Mouse (Mus musculus) forebrain, embryonic 13.5 days (tissue): ENCODE data around the gene Gm20388. TPM values are rescaled to one million over a fixed set of nuclear protein-coding genes. Genes with fewer than 3 reads are reported as not detected.

ENCODE experiments used
- ATAC-seq: fragments of 200-750 bp; cut with Nextera tagmentation; 2 replicates; pipeline ENCODE4 v1.8.0; 2017
- H3K27ac ChIP-seq: fragments of 300-500 bp; sonication (generic); 2 replicates; pipeline ENCODE4 v1.5.1; 2015; ENCODE audit warnings: inconsistent platforms, mild to moderate bottlenecking, moderate library complexity
- H3K27me3 ChIP-seq: fragments of 300-500 bp; sonication (generic); 2 replicates; pipeline ENCODE4 v1.6.1; 2015; ENCODE audit warnings: mild to moderate bottlenecking, inconsistent platforms
- H3K36me3 ChIP-seq: fragments of 300-500 bp; sonication (generic); 2 replicates; pipeline ENCODE4 v1.6.1; 2015; ENCODE audit warnings: mild to moderate bottlenecking, inconsistent platforms; ENCODE audit not compliant: poor library complexity, severe bottlenecking
- H3K4me1 ChIP-seq: fragments of 300-500 bp; sonication (generic); 2 replicates; pipeline ENCODE4 v1.6.1; 2015; ENCODE audit warnings: inconsistent platforms
- H3K4me2 ChIP-seq: fragments of 300-500 bp; sonication (generic); 2 replicates; pipeline ENCODE4 v1.6.1; 2015; ENCODE audit warnings: inconsistent platforms, mild to moderate bottlenecking, moderate library complexity
- H3K4me3 ChIP-seq: fragments of 300-500 bp; sonication (generic); 2 replicates; pipeline ENCODE4 v1.5.1; 2015; ENCODE audit warnings: mild to moderate bottlenecking, inconsistent platforms
- H3K9ac ChIP-seq: fragments of 300-500 bp; sonication (generic); 2 replicates; pipeline ENCODE4 v1.6.1; 2015; ENCODE audit warnings: mild to moderate bottlenecking, inconsistent platforms
- H3K9me3 ChIP-seq: fragments of 300-500 bp; sonication (generic); replicated peaks from 2 replicates; pipeline ENCODE4 v1.6.1; 2016; ENCODE audit warnings: inconsistent platforms
- WGBS: fragments of 180-500 bp; shearing (Covaris S2); methylation state at CpG from one replicate; pipeline ENCODE4 v1.1.7; 2015; 5-methylcytosine and 5-hydroxymethylcytosine counted together
- polyA plus RNA-seq: library from polyadenylated mRNA; unstranded; fragments of >200 nt; fragmentation: Nextera tagmentation; extraction: Ambion mirVana; gene quantifications from 2 replicates; pipeline ENCODE4 v1.2.1, GENCODE M21; 2015

The Gm20388 gene
- polyA plus RNA-seq, 1 experiment from 2014 or later: 5.6 TPM

DNA sequence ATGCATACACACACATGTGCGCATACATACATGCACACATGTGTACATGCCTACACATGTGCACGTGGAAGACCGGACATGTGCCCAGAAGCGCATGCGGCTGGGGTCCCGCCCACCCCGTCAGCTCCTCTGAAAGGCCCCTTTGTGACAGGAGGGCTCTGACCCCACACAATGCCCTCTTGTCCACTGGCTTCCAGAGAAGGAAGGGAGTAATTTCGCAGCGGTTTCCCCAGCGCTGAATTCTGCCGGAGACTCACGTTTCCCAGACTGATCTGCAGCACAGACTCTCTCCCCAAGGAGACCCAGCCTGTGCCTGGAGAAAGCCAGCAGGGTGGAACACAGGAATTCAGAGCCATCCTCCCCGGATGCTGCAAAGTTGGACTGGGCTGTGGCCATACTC, 1153.0 kb downstream of the Gm20388 start:
- Histone ChIP-seq H3K36me3 (no peaks in the 10 kb centered on the region), H3K27me3 (peaks cover 21% of the 10 kb centered on the region), H3K4me3 (no peak overlapping the region), H3K27ac (no peak overlapping the region), H3K9me3 (no peaks in the 10 kb centered on the region), H3K4me1 (peaks cover 5% of the 10 kb centered on the region; the same call in 1 of the 2 replicates), H3K9ac (no peak overlapping the region), H3K4me2 (0 out of 2 replicates have a peak overlapping the region, but pooled peaks have one; percentile 1)
- WGBS: 21% methylated on average over 13 of the region's 13 CpGs
- no peak for ATAC-seq

DNA sequence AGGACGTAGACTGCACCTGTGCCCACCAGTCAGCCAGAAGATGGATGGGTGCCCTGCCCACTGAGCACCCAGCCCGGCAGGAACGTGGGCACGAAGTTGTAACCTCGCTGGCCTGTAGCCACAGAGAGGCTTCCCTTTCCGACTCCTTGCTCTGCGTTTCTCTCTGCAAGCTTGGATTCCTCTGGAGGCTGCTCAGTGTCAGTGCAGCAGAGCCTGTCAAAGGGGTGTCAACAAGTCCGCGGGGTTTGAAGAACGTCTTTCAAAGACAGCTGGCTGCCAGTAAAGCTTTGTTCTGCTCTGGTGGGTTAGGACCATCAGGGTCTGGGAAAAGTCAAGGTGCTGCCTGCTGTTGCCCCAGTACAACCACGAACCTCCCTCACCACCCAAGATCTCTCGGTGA, 1160.8 kb downstream of the Gm20388 start:
- H3K4me2 ChIP-seq: no peak overlapping the region
- no peak for ATAC-seq
- peaks cover 88% of the 10 kb centered on the region for H3K27me3 ChIP-seq
- H3K36me3 ChIP-seq: no peaks in the 10 kb centered on the region
- no peak overlapping the region for H3K27ac ChIP-seq
- H3K9ac ChIP-seq: no peak overlapping the region
- H3K9me3 ChIP-seq: no peaks in the 10 kb centered on the region
- 1% methylated on average over 12 of the region's 12 CpGs for WGBS
- H3K4me1 ChIP-seq: peaks cover 4% of the 10 kb centered on the region; the same call in 1 of the 2 replicates
- no peak overlapping the region for H3K4me3 ChIP-seq

DNA sequence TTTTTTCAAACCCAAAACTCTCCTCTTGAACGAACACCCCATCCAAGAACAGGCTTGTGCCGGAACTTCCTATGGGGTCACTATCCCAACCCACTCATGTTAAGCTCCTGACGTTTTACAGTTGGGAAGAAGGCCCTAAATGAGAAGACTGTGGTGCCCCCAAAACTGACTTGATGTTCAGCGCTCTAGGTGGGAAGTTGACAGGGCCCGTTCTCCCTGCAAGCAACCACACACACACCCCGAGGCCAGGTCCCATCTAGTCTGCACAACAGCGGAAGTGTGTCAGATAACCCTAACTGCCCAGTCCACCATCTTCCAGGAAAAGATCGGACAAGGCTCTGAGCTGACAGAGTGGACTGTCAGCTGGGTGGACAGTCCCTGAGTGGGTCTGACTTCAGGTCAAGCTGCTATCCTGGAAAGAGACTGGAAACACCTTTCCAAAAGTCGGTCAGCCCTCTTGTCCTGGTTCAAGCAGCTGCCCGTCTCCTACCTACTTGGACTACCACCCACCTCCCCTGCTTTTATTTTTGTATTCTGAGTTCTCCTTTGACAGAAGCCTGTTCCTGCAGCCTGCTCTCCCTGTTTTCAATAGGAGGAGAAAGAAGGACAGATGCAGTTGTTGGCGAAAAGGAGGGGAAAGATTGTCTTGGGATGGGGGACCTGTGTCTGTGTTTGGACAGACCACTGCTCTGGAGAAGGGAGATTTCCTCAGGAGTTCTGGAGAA, 1161.9 kb downstream of the Gm20388 start:
- 9% methylated on average over 11 of the region's 11 CpGs for WGBS
- no peaks in the 10 kb centered on the region for H3K36me3 ChIP-seq
- H3K9me3 ChIP-seq: no peaks in the 10 kb centered on the region
- no peak overlapping the region for H3K9ac ChIP-seq
- peaks cover 97% of the 10 kb centered on the region for H3K27me3 ChIP-seq
- H3K4me1 ChIP-seq: peaks cover 4% of the 10 kb centered on the region; the same call in 1 of the 2 replicates
- H3K4me3 ChIP-seq: no peak overlapping the region
- H3K27ac ChIP-seq: no peak overlapping the region
- no peak overlapping the region for H3K4me2 ChIP-seq
- no peak for ATAC-seq

DNA sequence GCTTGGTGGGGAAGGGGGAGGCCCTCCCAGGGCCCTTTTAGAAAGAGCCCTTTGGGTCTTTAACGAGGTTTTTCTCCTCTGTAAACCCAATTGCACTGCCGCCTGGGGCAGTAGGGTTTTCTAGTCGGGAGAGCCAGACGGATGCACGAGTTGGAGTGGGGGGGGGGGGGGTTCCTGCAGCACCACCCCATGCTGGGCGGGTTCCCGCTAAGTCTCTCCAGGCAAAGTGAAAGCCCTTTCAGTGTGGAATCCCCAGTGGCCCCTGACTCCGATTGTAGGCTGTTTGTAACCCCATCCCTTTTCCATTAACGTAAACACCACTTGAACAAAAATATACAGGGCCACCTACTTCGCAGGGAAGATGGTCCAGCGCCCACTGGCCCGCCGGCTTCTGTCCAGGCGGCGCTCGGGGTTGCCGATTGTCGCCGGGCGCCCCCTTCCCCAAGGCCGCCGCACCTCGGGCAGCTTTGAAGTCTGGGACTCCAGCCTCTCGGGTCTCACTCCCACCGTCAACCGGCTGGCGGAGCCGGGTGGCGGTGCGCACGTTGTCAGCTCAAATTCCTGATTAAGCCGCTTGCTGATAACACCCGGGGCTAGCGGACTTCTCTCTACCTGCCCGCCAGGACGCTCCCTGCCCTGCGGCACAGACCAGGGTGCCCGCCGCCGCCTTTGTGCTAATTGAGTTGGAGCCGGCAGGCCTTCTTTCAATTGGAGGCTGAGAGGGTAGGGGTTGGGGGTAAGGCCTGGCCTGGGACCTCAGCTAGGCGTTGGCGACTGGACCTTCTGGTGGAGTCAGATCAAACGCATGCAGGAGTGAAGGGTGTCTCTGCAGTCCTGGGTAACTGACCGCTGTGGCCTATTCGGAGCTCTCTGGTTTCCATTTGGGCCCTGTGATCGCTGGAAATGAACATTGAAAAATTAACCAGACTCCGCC, 1162.8 kb downstream of the Gm20388 start:
- H3K9me3 ChIP-seq: no peaks in the 10 kb centered on the region
- peaks cover 100% of the 10 kb centered on the region for H3K27me3 ChIP-seq
- H3K4me2 ChIP-seq: 0 out of 2 replicates have a peak overlapping the region, but pooled peaks have one; percentile 12
- H3K9ac ChIP-seq: no peak overlapping the region
- H3K27ac ChIP-seq: no peak overlapping the region
- H3K4me3 ChIP-seq: no peak overlapping the region
- 1% methylated on average over 45 of the region's 48 CpGs for WGBS
- ATAC-seq: no peak
- H3K4me1 ChIP-seq: peaks cover 4% of the 10 kb centered on the region; the same call in 1 of the 2 replicates
- no peaks in the 10 kb centered on the region for H3K36me3 ChIP-seq

DNA sequence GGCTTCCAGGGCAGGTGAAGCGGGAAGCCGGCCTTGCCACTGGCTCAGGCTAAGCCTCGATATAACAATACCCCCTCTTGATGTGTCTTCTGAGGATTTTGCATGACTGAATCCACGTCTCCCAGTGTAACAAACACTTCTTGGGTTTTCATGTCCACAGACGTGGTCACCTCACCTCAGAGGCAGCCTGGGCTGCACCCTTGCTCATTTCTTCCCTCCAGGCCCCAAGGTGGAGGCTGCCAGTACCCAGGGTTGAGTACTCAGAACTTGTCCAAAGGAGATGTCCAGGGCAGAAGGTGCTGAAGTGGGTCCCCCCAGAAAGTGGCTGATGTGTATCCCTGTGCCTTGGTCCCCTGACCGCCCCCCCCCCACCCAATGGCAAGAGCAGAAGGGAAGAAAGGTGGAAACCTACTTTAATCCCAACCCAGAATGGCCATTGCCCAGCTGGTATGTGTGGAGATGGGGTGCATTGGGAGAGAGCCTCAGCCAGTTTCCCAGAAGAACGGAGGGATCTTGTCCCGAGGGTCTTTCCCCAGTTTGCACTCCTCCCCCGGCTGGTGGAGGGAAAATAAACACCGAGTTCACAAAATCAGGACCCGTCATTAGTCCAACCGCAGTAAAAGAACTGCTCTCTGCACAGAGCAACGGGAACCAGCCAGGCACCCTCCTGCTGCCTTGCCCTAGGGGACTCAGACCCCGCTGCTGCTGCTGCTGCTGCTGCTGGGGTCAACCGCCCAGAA, 1163.6 kb downstream of the Gm20388 start:
- Histone ChIP-seq H3K9me3 (no peaks in the 10 kb centered on the region), H3K4me2 (no peak overlapping the region), H3K27me3 (peaks cover 100% of the 10 kb centered on the region), H3K27ac (no peak overlapping the region), H3K4me3 (no peak overlapping the region), H3K36me3 (no peaks in the 10 kb centered on the region), H3K4me1 (peaks cover 4% of the 10 kb centered on the region; the same call in 1 of the 2 replicates), H3K9ac (no peak overlapping the region)
- no peak for ATAC-seq
- WGBS: under 1% methylated on average over 15 of the region's 15 CpGs

DNA sequence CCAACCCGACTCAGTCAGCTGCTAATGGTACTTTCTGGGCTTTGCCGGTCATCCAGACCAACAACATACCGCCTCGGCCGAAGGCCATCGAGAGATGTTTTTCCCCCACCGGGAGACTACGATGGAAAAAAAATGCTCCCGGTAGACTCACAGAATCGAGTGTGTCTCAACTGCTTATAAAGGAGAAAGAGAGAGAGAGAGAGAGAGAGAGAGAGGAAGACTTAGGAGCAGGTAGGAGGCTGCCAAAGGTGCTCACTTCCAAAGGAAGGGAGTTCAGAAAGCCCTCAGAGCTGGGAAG, 1164.2 kb downstream of the Gm20388 start:
- Histone ChIP-seq H3K27ac (no peak overlapping the region), H3K4me1 (peaks cover 4% of the 10 kb centered on the region; the same call in 1 of the 2 replicates), H3K27me3 (peaks cover 100% of the 10 kb centered on the region), H3K4me3 (no peak overlapping the region), H3K9ac (no peak overlapping the region), H3K9me3 (no peaks in the 10 kb centered on the region), H3K36me3 (no peaks in the 10 kb centered on the region), H3K4me2 (no peak overlapping the region)
- ATAC-seq: no peak
- under 1% methylated on average over 10 of the region's 10 CpGs for WGBS

DNA sequence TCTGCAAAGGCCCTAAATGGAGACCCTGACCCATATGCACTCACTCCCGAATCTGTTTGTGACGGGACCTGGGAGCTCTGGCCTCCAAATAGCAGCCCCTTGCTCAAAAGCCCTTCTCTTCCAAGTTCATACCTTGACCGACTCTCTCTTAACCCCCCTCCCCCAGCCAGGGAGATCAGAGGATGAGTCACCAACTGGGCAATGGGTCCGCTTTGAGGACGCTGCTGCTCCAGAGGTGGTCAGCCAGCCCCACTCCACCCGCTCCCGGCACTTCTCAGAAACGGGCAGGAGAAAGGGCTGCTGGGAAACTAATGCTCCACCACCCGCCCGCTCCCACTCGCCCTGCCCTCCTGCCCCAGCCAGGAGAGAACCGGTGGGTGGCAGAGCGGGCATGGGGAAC, 1165.3 kb downstream of the Gm20388 start:
- Histone ChIP-seq H3K36me3 (no peaks in the 10 kb centered on the region), H3K9me3 (no peaks in the 10 kb centered on the region)
- ATAC-seq: no peak

DNA sequence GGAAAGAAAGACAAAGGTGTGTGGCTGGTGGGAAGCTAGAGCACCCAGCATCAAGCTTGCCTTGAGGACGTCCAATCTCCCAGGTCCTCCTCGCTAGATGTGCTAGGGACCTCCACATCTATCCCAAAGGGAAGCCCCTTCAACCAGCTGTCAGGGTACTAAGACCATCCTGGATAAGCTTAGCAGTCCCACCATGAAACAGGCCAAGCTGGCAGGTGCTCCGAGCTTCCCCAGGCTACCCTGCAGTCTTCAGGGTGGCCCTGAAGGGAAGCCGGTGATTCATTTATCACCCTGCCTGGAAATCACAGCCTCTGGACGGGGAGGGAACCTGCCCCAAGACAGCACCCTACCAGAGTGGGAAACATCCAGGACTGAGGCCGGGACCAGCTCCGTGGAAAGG, 1165.9 kb downstream of the Gm20388 start:
- no peak for ATAC-seq
- no peak overlapping the region for H3K9ac ChIP-seq
- 3% methylated on average over 7 of the region's 7 CpGs for WGBS

More for the DNA sequence above, 1165.3 kb downstream of the Gm20388 start:
- no peak overlapping the region for H3K27ac ChIP-seq
- H3K9ac ChIP-seq: no peak overlapping the region
- H3K4me2 ChIP-seq: no peak overlapping the region
- WGBS: under 1% methylated on average over 13 of the region's 13 CpGs
- H3K4me3 ChIP-seq: no peak overlapping the region
- peaks cover 4% of the 10 kb centered on the region; the same call in 1 of the 2 replicates for H3K4me1 ChIP-seq
- H3K27me3 ChIP-seq: peaks cover 100% of the 10 kb centered on the region

DNA sequence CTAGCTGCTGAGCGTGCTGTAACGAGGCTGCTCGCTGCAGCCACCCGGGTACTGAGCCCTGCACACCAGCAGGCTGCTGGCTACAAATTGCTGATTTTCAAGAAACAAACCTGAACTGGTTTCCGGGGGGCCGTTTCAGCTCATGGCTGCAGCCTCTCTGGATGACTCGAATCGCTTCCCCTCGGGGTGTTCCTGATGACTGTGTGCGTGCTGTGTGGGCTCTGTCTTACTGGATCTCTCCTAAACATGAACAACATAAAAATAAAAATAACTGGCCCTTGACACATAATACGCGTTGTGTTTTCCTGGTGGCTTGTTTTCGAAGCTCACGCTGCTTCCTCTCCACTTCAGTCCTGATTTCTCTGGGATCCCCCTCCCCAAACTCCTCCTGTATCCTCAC, 1168.1 kb downstream of the Gm20388 start:
- under 1% methylated on average over 14 of the region's 14 CpGs for WGBS
- no peak overlapping the region for H3K4me2 ChIP-seq
- H3K27ac ChIP-seq: no peak overlapping the region
- no peak overlapping the region for H3K9ac ChIP-seq
- no peak overlapping the region for H3K4me3 ChIP-seq
- no peaks in the 10 kb centered on the region for H3K9me3 ChIP-seq
- no peak for ATAC-seq
- H3K36me3 ChIP-seq: no peaks in the 10 kb centered on the region
- H3K27me3 ChIP-seq: peaks cover 100% of the 10 kb centered on the region
- H3K4me1 ChIP-seq: peaks cover 13% of the 10 kb centered on the region

More for the DNA sequence above, 1165.9 kb downstream of the Gm20388 start:
- Histone ChIP-seq H3K27ac (no peak overlapping the region), H3K27me3 (peaks cover 100% of the 10 kb centered on the region), H3K9me3 (no peaks in the 10 kb centered on the region), H3K4me3 (no peak overlapping the region), H3K4me2 (no peak overlapping the region), H3K4me1 (peaks cover 4% of the 10 kb centered on the region; the same call in 1 of the 2 replicates), H3K36me3 (no peaks in the 10 kb centered on the region)

DNA sequence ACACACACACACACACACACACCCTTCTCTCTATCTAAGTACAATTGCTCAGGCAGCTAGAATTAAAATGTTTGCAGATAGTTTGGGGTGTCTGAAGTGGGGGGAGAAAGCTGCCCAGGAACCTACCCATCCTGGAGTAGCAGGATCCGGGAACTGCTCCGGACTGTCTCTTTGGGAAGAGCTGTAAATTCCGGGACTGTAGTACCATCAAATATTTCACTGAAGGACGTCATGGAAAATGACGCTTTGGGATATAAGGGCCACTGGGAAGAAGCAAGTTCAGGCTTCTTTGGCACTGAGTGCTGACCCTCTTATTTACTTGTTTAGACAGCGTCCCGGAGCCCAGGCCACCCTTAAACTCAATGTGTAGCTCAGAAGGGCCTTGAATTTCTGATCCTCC, 1168.6 kb downstream of the Gm20388 start:
- no peak for ATAC-seq
- Histone ChIP-seq H3K9me3 (no peaks in the 10 kb centered on the region), H3K4me1 (peaks cover 17% of the 10 kb centered on the region), H3K27me3 (peaks cover 100% of the 10 kb centered on the region), H3K27ac (no peak overlapping the region), H3K4me3 (no peak overlapping the region), H3K9ac (no peak overlapping the region), H3K4me2 (no peak overlapping the region), H3K36me3 (no peaks in the 10 kb centered on the region)
- WGBS: 2% methylated on average over 7 of the region's 7 CpGs

DNA sequence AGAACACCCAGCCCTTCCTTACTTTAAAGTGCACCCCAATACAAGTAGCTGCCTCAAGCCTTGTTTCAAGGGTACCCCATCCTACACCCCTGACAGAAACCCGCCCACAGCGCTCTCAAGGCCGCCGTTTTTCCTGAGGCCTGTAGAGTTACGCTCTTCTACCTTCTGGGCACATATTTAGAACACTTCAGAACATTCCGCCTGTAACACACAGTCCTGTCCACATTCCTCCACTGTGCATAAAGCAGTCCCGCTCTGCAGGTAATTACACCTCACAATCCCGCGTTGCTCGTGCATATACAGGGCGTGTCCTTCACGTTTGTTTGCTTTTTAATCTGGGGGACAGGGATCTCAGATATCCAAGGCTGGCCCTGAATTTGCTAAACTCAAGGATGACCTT, 1169.3 kb downstream of the Gm20388 start:
- Histone ChIP-seq H3K4me3 (no peak overlapping the region), H3K27ac (no peak overlapping the region), H3K9me3 (no peaks in the 10 kb centered on the region), H3K4me1 (peaks cover 25% of the 10 kb centered on the region), H3K27me3 (peaks cover 100% of the 10 kb centered on the region), H3K36me3 (no peaks in the 10 kb centered on the region), H3K9ac (no peak overlapping the region), H3K4me2 (no peak overlapping the region)
- no peak for ATAC-seq
- WGBS: 1% methylated on average over 12 of the region's 12 CpGs
